Mouse (Mus musculus) heart, embryonic 14.5 days (tissue): ENCODE results near the gene Lrrc23. TPM values are rescaled to one million over a fixed set of nuclear protein-coding genes. Genes with fewer than 3 reads are reported as not detected.

Experiments used
- polyA plus RNA-seq: library from polyadenylated mRNA; unstranded; fragments of >200 nt; fragmentation: Nextera tagmentation; extraction: Ambion mirVana; gene quantifications from 2 replicates; pipeline ENCODE4 v1.2.1, GENCODE M21; 2014

Lrrc23 gene
- polyA plus RNA-seq, 1 experiment from 2014 or later, result not detected

Other genes with a start within 250 kb of the Lrrc23 start
- gene C1s1, start 237.4 kb downstream of the Lrrc23 start, polyA plus RNA-seq, result 0.07 and 0.26 TPM in 2 replicates
- not detected in 2 replicates for gene C1rb, start 209.4 kb downstream of the Lrrc23 start, polyA plus RNA-seq
- not detected in 2 replicates for gene C1s2, start 143.6 kb downstream of the Lrrc23 start, polyA plus RNA-seq
- gene Lpcat3, start 116.7 kb downstream of the Lrrc23 start, polyA plus RNA-seq, result 45.0 and 47.7 TPM in 2 replicates
- 114 and 117 TPM in 2 replicates for gene Emg1, start 67.5 kb downstream of the Lrrc23 start, polyA plus RNA-seq
- 295 and 326 TPM in 2 replicates for gene Phb2, start 67.4 kb downstream of the Lrrc23 start, polyA plus RNA-seq
- 4.9 and 8.6 TPM in 2 replicates for gene Ptpn6, start 41.0 kb downstream of the Lrrc23 start, polyA plus RNA-seq
- gene Grcc10, start 38.4 kb downstream of the Lrrc23 start, polyA plus RNA-seq, result 449 and 503 TPM in 2 replicates
- gene Gm45234, start 23.7 kb downstream of the Lrrc23 start, polyA plus RNA-seq, result not detected in 2 replicates
- 6.2 and 9.3 TPM in 2 replicates for gene Atn1, start 23.2 kb downstream of the Lrrc23 start, polyA plus RNA-seq
- gene Eno2, start 10.1 kb downstream of the Lrrc23 start, polyA plus RNA-seq, result 4.2 TPM in 2 replicates
- gene Spsb2, start 28.9 kb upstream of the Lrrc23 start, polyA plus RNA-seq, result 4.0 and 5.7 TPM in 2 replicates
- gene Tpi1, start 34.6 kb upstream of the Lrrc23 start, polyA plus RNA-seq, result 1,486 and 1,545 TPM in 2 replicates
- 78.9 and 85.9 TPM in 2 replicates for gene Usp5, start 49.8 kb upstream of the Lrrc23 start, polyA plus RNA-seq
- 126 and 139 TPM in 2 replicates for gene Cdca3, start 49.8 kb upstream of the Lrrc23 start, polyA plus RNA-seq
- gene Gnb3, start 60.5 kb upstream of the Lrrc23 start, polyA plus RNA-seq, result 6.7 and 7.5 TPM in 2 replicates
- gene P3h3, start 78.0 kb upstream of the Lrrc23 start, polyA plus RNA-seq, result 18.7 and 20.5 TPM in 2 replicates
- gene Gpr162, start 84.3 kb upstream of the Lrrc23 start, polyA plus RNA-seq, result 0.71 and 0.86 TPM in 2 replicates
- gene Cd4, start 108.5 kb upstream of the Lrrc23 start, polyA plus RNA-seq, result 0.16 TPM in 1 of 2 replicates, not detected in the other
- 1.00 and 1.1 TPM in 2 replicates for gene Lag3, start 132.0 kb upstream of the Lrrc23 start, polyA plus RNA-seq
- gene Ptms, start 140.4 kb upstream of the Lrrc23 start, polyA plus RNA-seq, result 238 and 251 TPM in 2 replicates
- 364 and 365 TPM in 2 replicates for gene Mlf2, start 151.7 kb upstream of the Lrrc23 start, polyA plus RNA-seq
- 128 and 135 TPM in 2 replicates for gene Cops7a, start 185.8 kb upstream of the Lrrc23 start, polyA plus RNA-seq
- 0.28 and 0.55 TPM in 2 replicates for gene Pianp, start 217.0 kb upstream of the Lrrc23 start, polyA plus RNA-seq
- gene Zfp384, start 229.4 kb upstream of the Lrrc23 start, polyA plus RNA-seq, result 6.6 and 7.2 TPM in 2 replicates